Mouse (Mus musculus) kidney, adult 18-20 months (tissue): Measurements from ENCODE around the gene Gm14085.
"Not testable (repeated sequence)": the region's sequence is repeated elsewhere in the genome, so short reads cannot be mapped to it uniquely, and the experiment has no call there.

Experiments used
- DNase-seq: peaks from one replicate; pipeline ENCODE4 v3.0.0; 2021

The Gm14085 gene

DNA sequence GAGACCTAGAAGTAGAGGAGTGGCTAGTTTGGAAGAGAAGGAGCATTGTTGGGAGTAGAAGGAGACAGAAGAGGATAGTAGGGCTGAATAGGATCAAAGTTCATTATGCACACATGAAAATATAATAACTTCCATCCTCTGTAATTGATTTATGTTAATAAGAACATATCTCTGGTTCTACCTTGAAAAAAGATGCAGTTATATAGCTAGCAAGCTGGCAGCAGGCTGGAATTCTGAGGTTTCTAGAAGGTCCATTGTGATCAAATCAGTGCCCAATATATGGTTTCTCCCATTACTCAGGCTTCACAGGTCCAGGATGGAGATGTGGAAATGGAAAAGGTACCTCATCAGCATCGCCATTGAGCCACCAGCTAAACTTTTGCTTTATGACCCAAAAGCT lies at the start of gene Gm14085:
TSS of gene Gm14085 (plus strand) at position 301 of the 400 bp plus-strand sequence.
- DNase-seq, result no peak

DNA sequence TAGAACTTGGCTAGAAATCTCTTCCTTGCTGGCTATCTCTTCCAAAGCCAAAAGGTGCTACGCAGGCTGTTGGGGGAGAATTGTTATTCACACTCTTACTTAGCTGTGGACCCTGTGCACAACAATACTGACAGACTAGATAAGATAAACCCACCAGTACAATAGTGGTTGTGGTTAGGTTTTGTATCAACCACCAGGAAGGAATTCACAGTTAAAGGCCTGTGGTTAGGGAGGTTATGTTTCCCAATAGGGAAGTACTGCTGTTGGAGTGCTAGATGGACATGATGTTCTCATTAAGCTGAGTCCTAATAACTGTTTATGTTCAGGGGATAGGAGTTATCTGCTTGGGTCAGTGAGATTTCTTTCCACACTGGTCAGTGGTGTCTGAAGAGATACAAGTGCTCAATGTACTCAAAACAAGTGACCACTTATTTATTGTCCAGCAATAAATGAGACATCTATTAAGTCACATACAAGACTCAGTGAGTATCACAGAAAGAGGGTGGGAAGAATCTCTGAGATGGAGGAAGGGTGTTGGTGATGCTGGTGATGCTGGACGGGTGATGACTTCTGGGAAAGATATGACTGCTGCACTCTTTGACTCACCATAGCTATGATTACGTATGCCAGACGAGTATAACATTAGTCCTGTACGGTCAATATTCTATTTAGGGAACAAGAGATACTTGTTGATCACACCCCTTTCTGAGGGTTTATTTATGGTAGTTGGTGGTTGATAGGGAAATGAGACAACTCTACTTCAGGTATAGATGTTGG lies 45.8 kb upstream of the Gm14085 start:
- not testable (repeated sequence) for DNase-seq

DNA sequence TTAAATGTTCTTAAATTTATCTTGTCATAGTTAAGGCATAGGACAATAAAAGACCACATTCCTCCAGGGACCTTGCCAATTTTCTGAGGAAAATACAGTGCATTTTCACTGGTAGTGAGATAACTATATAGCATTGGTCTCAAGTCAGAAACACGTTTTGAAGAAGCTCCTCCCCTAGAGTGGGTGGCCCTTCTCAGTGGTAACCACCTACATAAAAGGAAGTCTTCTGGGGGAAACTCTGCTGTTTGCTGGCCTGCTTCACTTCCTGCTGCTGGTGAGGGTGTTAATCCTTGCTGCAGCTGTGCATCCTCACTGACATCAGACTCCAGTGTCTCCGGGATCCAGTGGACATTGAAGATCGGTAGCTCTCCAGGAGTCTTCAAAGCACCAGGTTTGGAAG lies 44.2 kb upstream of the Gm14085 start:
- not testable (repeated sequence) for DNase-seq

DNA sequence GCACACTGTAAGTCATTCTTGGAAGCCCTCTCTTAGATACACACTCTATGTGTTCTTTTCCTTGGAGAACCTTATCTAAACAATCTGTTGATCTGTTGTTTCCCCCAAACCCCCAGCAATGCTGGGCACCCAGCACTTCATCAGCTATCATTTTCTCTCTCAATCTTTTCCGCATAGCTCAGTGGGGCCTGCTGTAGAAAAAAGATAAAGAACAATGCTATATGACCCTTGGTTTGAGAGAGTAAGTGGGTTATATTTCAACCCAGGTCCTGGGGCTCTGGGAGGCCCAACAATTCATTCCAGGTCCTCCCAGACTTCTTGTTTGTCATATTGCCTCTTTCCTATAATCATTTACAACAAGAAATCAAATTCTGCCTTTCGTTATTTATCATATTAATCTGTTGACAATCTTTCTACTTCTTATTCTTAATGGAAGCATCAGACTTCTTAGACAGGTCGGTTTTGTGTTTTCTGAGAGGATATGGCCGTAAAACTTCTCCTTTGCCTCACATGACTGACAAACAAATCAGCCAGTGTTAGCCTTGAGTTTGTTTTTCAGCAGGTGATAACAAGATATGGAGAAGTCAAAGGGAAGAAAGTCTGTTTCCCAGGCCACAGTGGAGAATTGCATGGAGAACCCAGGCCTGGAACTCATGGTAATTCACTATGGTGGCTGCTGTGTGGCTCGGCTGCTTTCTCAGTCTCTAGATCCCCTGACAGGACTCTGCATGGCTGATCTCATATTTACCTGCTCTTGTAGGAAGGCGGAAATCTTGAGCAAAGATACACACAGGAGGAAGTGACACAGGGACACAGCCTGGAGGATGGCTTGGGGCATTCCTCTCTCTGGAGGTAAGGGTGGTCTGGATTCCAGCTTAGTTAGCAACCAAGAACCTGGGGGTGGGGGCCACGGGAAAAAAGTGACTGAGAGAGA lies 43.5 kb upstream of the Gm14085 start:
- DNase-seq, result no peak

DNA sequence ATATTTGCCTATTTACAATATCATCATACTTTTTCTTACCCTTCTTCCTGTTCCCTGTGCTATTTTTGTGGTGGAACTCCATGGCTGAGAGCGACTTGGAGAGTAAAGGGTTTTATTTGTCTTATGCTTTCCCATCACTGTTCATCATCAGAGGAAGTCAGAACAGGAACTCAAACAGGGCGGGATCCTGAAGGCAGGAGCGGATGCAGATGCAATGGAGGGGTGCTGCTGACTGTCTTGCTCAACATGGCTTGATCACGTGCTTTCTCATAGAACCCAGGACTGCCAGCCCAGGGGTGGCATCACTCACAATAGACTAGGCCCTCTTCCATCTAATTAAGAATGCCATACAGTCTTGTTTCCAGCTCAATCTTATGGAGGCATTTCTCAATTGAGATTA lies 34.4 kb upstream of the Gm14085 start:
- DNase-seq, result no peak

DNA sequence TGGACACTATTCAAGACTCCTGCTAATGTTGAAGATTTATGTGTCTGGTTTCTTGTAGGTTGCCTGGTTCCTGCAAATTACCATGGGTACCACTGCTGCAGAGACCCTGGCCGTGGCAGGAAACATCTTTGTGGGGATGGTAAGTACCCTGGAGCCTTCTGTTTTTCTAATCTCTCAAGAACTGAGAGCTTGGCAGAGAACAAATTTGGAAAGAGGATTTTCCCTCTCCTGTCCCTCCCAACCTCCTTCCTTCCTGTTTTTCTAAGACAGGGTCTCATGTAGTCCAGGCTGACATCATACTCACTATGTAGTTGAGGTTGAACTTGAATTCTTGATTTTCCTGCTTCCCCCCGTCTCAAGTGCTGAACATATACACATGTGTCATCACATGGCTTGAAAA lies 32.3 kb upstream of the Gm14085 start:
- DNase-seq, result no peak

DNA sequence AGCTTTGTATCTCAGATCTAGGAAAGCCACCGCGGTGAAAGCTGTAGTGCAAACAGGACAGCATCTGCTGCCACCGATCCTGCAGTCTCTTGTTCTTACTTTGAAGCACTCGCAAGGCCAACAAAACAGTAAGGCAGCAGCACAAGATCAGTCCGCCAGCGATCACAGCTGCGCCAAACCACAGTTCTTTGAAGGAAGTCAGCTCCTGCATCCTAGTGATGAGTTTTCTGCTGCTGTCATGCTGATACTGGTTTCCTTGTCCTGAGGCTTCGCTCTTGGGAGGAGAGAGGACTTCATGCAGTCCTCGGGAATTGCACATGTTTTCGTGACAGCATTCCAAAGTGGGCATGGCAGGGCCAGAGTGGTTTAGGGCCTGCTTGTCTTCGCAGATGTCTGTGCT lies 17.8 kb upstream of the Gm14085 start:
- no peak for DNase-seq

DNA sequence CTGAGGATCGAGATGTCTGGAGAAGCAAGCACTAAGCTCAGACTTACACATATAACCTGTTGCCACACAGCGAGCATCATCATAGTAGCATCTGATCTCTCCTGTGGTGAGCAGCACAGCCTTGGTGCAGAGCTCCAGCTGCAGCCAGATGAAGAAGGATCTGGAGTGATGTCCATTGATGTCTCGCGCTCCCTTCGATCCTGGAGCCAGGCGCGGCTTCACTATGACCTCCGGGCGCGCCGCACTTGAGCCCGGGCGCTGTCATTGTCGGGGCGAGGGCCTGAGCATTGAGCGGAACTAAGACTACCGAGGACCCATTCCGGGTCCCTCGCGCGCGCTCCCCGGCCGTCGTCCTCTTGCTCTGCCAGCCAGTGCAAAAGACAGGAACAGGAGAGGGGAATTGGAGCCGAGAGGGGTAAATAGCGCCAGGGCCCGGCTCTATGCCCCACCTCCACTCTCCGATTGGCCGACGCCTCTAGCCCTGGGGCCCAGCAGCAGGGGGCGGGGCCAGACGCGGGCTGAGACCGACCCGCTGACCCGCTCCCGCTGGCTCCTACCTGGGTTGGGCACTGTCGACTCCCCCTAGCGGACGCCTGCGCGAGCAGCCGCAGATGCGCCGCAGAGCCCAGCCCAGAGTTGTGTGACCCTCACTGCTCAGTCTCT lies 17.3 kb upstream of the Gm14085 start:
- peak; percentile 96 for DNase-seq

DNA sequence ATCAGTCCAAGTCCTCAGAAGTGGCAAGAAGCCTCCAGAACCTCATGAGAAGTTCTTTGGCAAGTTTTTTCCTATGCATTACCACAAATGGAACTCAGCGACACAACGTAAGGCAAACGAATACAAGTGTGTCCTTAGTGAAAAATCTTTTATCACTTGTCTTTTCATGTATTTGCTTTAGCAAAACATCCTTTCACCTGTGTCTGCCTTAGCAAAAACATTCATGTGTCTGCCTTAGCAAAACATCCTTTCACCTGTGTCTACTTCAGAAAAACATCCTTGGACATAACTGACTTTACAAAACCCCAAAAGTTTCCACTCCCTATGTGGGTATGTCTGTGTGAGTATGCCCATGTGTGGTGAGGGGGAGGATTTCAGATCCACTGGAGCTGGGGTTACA lies 15.5 kb upstream of the Gm14085 start:
- no peak for DNase-seq

DNA sequence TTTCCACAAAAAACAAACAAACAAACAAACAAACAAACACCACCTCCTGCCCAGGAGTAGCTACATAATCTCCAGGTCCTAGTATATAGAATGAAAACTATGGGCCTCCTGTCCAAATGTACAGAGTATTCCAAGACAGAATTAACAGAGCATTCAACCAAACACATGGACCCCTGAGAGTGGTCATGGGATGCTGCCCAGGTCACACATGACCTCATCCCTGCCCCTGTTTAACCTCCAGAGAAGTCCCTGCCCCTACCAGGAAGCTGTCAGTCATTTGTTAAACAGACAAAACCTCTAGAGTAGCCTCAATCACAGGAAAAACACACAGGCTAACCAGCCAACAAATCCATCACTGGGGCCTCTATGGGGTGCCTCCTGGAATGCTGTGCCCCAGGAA lies 8.2 kb upstream of the Gm14085 start:
- no peak for DNase-seq

DNA sequence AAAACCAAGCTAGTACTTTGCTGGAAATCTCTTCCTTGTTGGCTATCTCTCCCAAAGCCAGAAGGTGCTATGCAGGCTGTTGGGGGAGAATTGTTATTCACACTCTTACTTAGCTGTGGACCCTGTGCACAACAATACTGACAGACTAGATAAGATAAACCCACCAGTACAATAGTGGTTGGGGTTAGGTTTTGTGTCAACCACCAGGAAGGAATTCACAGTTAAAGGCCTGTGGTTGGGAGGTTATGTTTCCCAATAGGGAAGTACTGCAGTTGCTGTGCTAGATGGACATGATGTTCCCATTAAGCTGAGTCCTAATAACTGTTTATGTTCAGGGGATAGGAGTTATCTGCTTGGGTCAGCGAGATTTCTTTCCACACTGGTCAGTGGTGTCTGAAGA lies 954 bp upstream of the Gm14085 start:
- not testable (repeated sequence) for DNase-seq

DNA sequence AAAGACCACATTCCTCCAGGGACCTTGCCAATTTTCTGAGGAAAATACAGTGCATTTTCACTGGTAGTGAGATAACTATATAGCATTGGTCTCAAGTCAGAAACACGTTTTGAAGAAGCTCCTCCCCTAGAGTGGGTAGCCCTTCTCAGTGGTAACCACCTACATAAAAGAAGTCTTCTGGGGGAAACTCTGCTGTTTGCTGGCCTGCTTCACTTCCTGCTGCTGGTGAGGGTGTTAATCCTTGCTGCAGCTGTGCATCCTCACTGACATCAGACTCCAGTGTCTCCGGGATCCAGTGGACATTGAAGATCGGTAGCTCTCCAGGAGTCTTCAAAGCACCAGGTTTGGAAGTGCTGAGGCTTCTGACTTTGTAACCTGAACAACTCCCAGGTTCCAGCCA lies 913 bp downstream of the Gm14085 start:
- not testable (repeated sequence) for DNase-seq

DNA sequence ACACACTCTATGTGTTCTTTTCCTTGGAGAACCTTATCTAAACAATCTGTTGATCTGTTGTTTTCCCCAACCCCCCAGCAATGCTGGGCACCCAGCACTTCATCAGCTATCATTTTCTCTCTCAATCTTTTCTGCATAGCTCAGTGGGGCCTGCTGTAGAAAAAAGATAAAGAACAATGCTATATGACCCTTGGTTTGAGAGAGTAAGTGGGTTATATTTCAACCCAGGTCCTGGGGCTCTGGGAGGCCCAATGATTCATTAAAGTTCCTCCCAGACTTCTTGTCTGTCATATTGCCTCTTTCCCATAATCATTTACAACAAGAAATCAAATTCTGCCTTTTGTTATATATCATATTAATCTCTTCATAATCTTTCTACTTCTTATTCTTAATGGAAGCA lies 1.4 kb downstream of the Gm14085 start:
- DNase-seq, result not testable (repeated sequence)

DNA sequence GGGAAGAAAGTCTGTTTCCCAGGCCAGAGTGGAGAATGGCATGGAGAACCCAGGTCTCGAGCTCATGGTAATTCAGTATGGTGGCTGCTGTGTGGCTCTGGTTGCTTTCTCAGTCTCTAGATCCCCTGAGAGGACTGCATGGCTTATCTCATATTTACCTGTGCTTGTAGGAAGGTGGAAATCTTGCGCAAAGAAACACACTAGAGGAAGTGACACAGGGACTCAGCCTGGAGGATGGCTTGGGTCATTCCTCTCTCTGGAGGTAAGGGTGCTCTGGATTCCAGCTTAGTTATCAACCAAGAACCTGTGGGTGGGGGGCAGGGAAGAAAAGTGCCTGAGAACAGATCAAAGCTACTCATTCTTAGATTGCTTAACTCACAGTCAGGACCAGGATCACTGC lies 1.9 kb downstream of the Gm14085 start:
- no peak for DNase-seq

DNA sequence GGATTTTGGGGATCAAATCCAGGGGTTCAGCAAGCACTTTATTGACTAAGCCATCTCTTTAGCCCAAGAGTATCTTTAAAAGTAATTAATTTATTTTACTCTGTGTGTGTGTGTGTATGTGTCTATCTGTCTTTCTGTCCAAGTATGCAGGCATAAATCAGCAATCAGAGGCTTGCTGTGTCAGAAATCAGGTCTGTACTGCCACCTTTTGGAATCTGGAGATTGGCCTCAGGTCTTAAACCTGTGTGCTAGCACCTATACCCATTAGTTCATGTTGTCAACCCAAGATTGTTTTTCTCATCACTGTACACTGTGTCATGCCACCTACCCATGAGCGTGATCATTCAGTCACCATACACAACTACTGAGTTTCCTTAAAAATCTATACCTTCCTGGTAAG lies 45.0 kb downstream of the Gm14085 start:
- DNase-seq, result not testable (repeated sequence)

DNA sequence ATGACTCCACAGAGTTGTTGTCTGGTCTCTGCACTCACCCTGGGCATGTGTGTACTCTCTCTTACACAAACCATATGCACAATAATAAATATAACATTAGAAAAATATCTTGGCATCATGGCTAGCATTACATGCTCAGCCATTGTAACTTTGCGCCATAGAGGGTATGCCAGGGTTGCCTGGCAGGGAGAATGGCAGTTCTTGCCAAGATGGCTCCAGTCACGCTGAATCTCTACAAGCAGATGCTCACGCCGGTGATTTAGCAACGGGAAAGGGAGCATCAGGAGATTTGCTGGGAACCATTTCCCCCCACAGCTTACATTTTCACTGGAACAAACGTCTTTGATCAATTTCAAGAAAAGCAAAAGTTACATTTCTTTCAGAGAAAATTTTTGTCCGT lies 46.5 kb downstream of the Gm14085 start:
- DNase-seq, result no peak

DNA sequence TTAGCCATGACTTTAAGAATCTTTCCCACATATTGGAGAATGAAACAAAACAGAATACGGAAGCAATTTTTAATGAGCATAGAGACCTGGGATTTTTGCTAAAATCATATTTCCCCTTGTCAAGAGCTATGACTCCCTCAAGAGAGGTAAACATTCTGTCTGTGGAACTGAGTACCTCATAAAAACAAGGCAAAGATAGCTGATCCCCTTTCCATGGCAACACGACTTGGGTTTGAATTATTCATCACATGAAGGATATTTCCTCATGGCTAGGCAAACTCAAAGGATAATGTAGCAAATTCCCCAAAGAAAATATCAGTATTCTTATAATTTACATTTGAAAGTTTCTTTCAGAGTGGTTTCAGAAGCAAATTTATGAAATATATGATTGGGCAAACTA lies 47.0 kb downstream of the Gm14085 start:
- DNase-seq, result no peak

DNA sequence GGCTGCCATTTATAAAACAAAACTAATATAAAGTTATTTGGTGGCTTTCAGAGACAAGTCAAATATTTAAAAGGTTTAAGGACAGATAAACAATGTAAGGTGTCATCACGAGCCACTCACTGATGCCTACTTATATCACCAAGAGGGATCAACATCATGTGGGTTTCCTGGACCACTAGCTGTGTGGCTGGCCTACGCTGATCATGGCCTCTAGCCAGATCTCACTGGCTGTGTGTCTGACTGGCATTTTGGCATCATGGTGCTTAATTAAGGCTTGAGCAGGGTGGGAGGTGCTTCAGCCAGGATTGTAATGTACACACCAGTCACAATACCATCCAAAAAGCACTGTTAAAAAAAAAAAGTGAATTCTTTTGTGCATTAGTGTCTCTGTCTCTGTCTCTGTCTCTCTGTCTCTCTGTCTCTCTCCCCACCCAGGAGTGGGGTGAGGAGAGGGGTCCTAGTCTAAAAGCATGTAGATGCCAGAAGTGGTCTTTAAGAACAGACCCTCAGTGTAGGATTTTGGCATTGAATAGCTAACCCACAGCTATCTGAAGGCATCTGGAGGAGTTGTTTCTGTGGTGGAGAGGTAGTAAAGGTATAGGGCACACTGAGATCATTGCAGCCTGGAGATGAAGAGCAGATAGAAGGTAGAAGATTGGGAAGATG lies 47.5 kb downstream of the Gm14085 start:
- no peak for DNase-seq

DNA sequence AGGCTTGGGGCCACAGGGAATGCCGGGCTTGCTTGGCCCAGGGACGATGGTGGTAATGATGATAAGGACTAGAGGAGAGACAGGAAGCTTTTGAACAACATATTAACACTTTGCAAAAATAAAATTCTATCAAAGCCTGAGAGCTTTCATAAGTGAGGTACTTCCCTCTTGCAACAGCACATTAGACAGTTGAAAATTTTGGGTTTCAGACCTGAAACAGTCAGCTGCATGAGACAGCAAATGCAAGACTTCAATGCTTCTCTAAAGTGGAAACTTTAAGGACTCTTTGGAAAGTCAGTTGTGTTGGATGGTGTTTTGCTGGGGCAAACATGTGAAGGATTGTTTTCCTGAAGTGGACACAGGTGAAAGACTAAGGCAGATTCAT lies 48.1 kb downstream of the Gm14085 start:
- no peak for DNase-seq

DNA sequence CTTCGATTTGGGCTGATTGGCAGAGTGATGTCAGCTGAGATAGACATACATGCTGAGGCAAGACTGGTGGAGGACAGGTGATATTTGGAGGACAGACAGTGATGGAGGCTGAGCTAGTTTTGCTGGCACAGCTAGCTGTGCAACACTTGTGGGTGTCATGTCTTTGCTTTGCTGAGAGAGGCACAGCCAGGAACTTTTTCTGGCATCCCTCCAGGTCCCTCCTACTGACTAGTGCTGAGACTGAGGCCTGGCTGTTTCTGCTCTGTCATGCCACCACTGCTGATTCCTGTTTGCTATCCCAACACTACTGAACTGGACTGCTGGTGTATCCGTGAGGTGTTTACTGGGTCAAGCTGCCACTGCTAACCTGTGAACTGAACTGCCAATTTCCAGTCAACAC lies 48.6 kb downstream of the Gm14085 start:
- DNase-seq, result no peak

DNA sequence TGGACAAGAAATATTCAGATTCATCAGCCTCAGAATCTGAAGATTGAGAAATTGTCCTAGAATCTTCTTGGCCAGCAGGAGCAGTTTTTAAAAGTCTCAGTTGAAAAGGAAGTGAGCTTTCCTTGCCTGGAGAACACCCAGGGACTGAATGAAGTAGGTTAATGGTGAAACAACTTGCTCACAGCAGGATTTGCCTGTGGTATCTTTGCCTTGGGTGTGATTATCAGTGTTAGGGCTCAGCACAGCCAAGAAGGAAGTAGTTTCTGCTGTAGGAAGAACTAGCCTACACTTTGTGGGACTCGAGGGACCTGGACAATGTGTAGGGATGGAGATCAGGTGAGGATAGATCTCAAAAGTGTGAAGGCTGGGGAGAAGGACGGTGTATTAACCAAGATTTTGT lies 49.9 kb downstream of the Gm14085 start:
- no peak for DNase-seq

DNA sequence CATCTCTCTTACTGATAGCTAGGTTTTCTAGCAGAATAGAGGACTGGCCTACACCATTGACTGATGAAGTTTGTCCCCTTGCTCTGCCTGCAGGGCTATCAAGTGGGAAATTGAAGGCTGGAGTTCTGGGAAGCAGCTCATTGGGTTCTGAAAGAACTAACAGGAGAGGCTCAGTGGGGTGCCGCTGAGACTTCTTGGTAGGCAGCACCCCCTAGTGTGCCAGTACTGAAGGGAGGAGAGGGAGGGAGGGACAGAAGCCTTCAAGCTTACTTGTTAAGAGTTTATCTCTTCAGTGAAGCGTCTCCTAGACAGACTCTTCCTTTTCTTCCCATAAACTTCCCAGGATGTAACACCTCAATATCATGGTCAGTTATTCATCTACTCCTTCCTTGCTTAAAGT lies 73.6 kb downstream of the Gm14085 start:
- DNase-seq, result no peak

DNA sequence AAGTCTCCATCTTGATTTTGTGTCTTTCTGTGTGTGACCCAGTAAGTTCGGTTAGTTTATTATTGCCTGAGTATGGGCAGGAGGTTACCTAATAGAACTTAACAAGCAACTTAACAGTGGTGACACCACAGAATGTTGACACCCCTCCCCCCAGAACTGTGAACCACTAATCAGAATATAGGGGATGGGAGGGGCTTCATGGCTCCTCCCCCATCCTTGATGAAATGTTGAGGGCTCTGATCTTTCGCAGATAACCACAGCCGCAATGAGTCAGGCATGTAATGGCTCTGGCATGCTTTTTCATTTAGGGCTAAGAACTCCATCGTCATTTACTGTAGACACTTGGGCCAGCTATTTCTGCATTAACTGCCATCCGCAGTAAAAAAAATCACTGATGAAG lies 76.5 kb downstream of the Gm14085 start:
- no peak for DNase-seq
